Mouse (Mus musculus): ENCODE results near the gene Arrdc2. TPM values are rescaled to one million over a fixed set of nuclear protein-coding genes. Genes with fewer than 3 reads are reported as not detected.

The Arrdc2 gene
- polyA plus RNA-seq, 1 experiment from 2014 or later, result 6.9 TPM

GRCm38 (mm10) chr8:70838654-70839407 lies 689 bp downstream of the Arrdc2 start:
- WGBS, result 1% methylated on average over 65 of the region's 66 CpGs
- peak overlapping the region; percentile 65 for H3K4me2 ChIP-seq (replicated peaks; ENCODE audit: low read depth)
- 0 out of 2 replicates have a peak, but pooled peaks cover 3% of the 10 kb centered on the region for H3K4me1 ChIP-seq (replicated peaks; ENCODE audit: control insufficient read depth, insufficient read depth, low read length)
- ATAC-seq, result peak; percentile 62
- peak overlapping the region; percentile 78 for H3K9ac ChIP-seq (ENCODE audit: low read depth, low read length)
- peak overlapping the region; percentile 69 for H3K4me3 ChIP-seq (ENCODE audit: low read depth, low read length)
- peak overlapping the region; percentile 91 for H3K27ac ChIP-seq (ENCODE audit: low read depth, low read length)
- H3K27me3 ChIP-seq (replicated peaks; ENCODE audit: control insufficient read depth, insufficient read depth, low read length), result no peaks in the 10 kb centered on the region
- H3K9me3 ChIP-seq (ENCODE audit: control insufficient read depth), result no peaks in the 10 kb centered on the region
- peaks cover 15% of the 10 kb centered on the region; the same call in 1 of the 2 replicates for H3K36me3 ChIP-seq (ENCODE audit: control insufficient read depth, insufficient read depth)
- TF ChIP-seq CTCF (IDR thresholded peaks at IDR 0.05; ENCODE audit: low read depth), result no peak

GRCm38 (mm10) chr8:70836666-70837065 lies 2.9 kb downstream of the Arrdc2 start:
- H3K4me2 ChIP-seq (replicated peaks; ENCODE audit: low read depth), result no peak overlapping the region
- no peak for TF ChIP-seq CTCF (IDR thresholded peaks at IDR 0.05; ENCODE audit: low read depth)
- WGBS, result 92% methylated on average over 12 of the region's 12 CpGs
- H3K9me3 ChIP-seq (ENCODE audit: control insufficient read depth), result no peaks in the 10 kb centered on the region
- H3K27me3 ChIP-seq (replicated peaks; ENCODE audit: control insufficient read depth, insufficient read depth, low read length), result no peaks in the 10 kb centered on the region
- H3K9ac ChIP-seq (ENCODE audit: low read depth, low read length), result no peak overlapping the region
- H3K27ac ChIP-seq (ENCODE audit: low read depth, low read length), result no peak overlapping the region
- ATAC-seq, result no peak
- peaks cover 15% of the 10 kb centered on the region; the same call in 1 of the 2 replicates for H3K36me3 ChIP-seq (ENCODE audit: control insufficient read depth, insufficient read depth)
- H3K4me3 ChIP-seq (ENCODE audit: low read depth, low read length), result no peak overlapping the region
- H3K4me1 ChIP-seq (replicated peaks; ENCODE audit: control insufficient read depth, insufficient read depth, low read length), result 0 out of 2 replicates have a peak, but pooled peaks cover 3% of the 10 kb centered on the region

- no peak for TF ChIP-seq CTCF (IDR thresholded peaks at IDR 0.05; ENCODE audit: low read depth)
- ATAC-seq, result no peak
These were observed 5.4 kb downstream of the Arrdc2 start for GRCm38 (mm10) chr8:70834071-70834470.

GRCm38 (mm10) chr8:70833520-70833919 lies 6.0 kb downstream of the Arrdc2 start:
- no peak overlapping the region for H3K4me3 ChIP-seq (ENCODE audit: low read depth, low read length)
- H3K27ac ChIP-seq (ENCODE audit: low read depth, low read length), result no peak overlapping the region
- 59% methylated on average over 15 of the region's 15 CpGs for WGBS
- peaks cover 15% of the 10 kb centered on the region; the same call in 1 of the 2 replicates for H3K36me3 ChIP-seq (ENCODE audit: control insufficient read depth, insufficient read depth)
- no peaks in the 10 kb centered on the region for H3K4me1 ChIP-seq (replicated peaks; ENCODE audit: control insufficient read depth, insufficient read depth, low read length)
- H3K27me3 ChIP-seq (replicated peaks; ENCODE audit: control insufficient read depth, insufficient read depth, low read length), result no peaks in the 10 kb centered on the region
- no peaks in the 10 kb centered on the region for H3K9me3 ChIP-seq (ENCODE audit: control insufficient read depth)
- no peak for ATAC-seq
- no peak for TF ChIP-seq CTCF (IDR thresholded peaks at IDR 0.05; ENCODE audit: low read depth)
- H3K9ac ChIP-seq (ENCODE audit: low read depth, low read length), result no peak overlapping the region
- H3K4me2 ChIP-seq (replicated peaks; ENCODE audit: low read depth), result no peak overlapping the region

More at GRCm38 (mm10) chr8:70834071-70834470, 5.4 kb downstream of the Arrdc2 start:
- Histone ChIP-seq H3K4me3 (ENCODE audit: low read depth, low read length) (no peak overlapping the region), H3K9ac (ENCODE audit: low read depth, low read length) (no peak overlapping the region), H3K4me1 (replicated peaks; ENCODE audit: control insufficient read depth, insufficient read depth, low read length) (no peaks in the 10 kb centered on the region), H3K4me2 (replicated peaks; ENCODE audit: low read depth) (no peak overlapping the region), H3K27me3 (replicated peaks; ENCODE audit: control insufficient read depth, insufficient read depth, low read length) (no peaks in the 10 kb centered on the region), H3K27ac (ENCODE audit: low read depth, low read length) (no peak overlapping the region), H3K36me3 (ENCODE audit: control insufficient read depth, insufficient read depth) (peaks cover 15% of the 10 kb centered on the region; the same call in 1 of the 2 replicates), H3K9me3 (ENCODE audit: control insufficient read depth) (no peaks in the 10 kb centered on the region)
- 96% methylated on average over 3 of the region's 3 CpGs for WGBS

GRCm38 (mm10) chr8:70833018-70833482 lies 6.5 kb downstream of the Arrdc2 start:
- no peaks in the 10 kb centered on the region for H3K27me3 ChIP-seq (replicated peaks; ENCODE audit: control insufficient read depth, insufficient read depth, low read length)
- peaks cover 15% of the 10 kb centered on the region; the same call in 1 of the 2 replicates for H3K36me3 ChIP-seq (ENCODE audit: control insufficient read depth, insufficient read depth)
- no peaks in the 10 kb centered on the region for H3K4me1 ChIP-seq (replicated peaks; ENCODE audit: control insufficient read depth, insufficient read depth, low read length)
- TF ChIP-seq CTCF (IDR thresholded peaks at IDR 0.05; ENCODE audit: low read depth), result no peak
- ATAC-seq, result 0 out of 2 replicates have a peak, but pooled peaks have one; percentile 7
- 56% methylated on average over 9 of the region's 9 CpGs for WGBS
- H3K9me3 ChIP-seq (ENCODE audit: control insufficient read depth), result no peaks in the 10 kb centered on the region
- H3K4me3 ChIP-seq (ENCODE audit: low read depth, low read length), result no peak overlapping the region
- H3K9ac ChIP-seq (ENCODE audit: low read depth, low read length), result no peak overlapping the region
- no peak overlapping the region for H3K4me2 ChIP-seq (replicated peaks; ENCODE audit: low read depth)
- H3K27ac ChIP-seq (ENCODE audit: low read depth, low read length), result no peak overlapping the region

GRCm38 (mm10) chr8:70832371-70832770 lies 7.1 kb downstream of the Arrdc2 start:
- WGBS, result 75% methylated on average over 11 of the region's 11 CpGs
- H3K4me1 ChIP-seq (replicated peaks; ENCODE audit: control insufficient read depth, insufficient read depth, low read length), result no peaks in the 10 kb centered on the region

More at GRCm38 (mm10) chr8:70832371-70832770, 7.1 kb downstream of the Arrdc2 start:
- Histone ChIP-seq H3K36me3 (ENCODE audit: control insufficient read depth, insufficient read depth) (peaks cover 15% of the 10 kb centered on the region; the same call in 1 of the 2 replicates), H3K4me2 (replicated peaks; ENCODE audit: low read depth) (no peak overlapping the region), H3K4me3 (ENCODE audit: low read depth, low read length) (no peak overlapping the region), H3K9ac (ENCODE audit: low read depth, low read length) (no peak overlapping the region), H3K27me3 (replicated peaks; ENCODE audit: control insufficient read depth, insufficient read depth, low read length) (no peaks in the 10 kb centered on the region), H3K27ac (ENCODE audit: low read depth, low read length) (no peak overlapping the region), H3K9me3 (ENCODE audit: control insufficient read depth) (no peaks in the 10 kb centered on the region)
- no peak for ATAC-seq
- TF ChIP-seq CTCF (IDR thresholded peaks at IDR 0.05; ENCODE audit: low read depth), result no peak

All from intestine, postnatal 0 days (tissue).